Mouse (Mus musculus): Measurements from ENCODE around the gene Qrfp.
A peak's percentile ranks its signal among the peaks of the same experiment; 100 is the strongest.

Qrfp gene

DNA sequence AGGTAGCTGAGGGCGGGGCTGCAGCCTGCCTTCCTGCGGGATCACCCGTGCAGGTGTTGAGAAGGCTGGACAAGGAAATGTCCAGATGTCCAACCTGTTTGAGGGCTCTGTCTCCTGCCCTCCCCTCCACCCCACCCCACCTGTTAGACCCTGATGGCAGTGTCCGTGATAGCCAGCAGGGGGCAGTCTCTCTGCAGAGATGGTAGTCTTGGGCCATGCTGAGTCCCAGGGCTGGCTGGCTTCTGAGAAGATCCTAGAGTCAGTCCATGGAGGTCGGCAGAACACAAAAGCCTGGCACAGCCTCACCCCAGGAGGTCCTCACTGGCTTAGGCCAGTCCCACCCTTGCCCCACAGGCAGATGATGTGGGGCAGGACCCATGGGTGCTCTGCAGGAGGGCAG is 5.0 kb upstream of the Qrfp start:
- peak; percentile 37 to 68 for DNase-seq (ENCODE audit: low spot score in 2 of 2)

DNA sequence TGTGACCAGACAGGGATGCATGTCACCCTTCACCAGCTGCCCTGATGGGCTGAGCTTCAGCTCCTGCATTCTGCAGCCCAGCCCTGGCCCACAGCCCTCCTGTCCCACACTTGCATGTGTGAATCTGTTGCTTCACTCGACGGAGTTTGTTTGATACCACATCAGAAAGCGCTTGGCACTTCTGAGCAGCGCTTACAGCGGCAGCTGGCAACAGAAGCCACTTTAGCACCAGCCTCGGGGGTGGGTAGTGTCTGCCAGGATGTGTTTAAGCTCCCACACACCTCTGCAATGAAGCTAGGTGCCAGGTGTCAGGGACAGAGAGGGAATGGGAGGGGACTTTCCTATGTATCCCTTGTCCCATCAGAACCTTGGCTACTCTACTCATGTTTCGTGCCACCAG is 4.3 kb upstream of the Qrfp start:
- no peak for DNase-seq (ENCODE audit: low spot score in 2 of 2)

DNA sequence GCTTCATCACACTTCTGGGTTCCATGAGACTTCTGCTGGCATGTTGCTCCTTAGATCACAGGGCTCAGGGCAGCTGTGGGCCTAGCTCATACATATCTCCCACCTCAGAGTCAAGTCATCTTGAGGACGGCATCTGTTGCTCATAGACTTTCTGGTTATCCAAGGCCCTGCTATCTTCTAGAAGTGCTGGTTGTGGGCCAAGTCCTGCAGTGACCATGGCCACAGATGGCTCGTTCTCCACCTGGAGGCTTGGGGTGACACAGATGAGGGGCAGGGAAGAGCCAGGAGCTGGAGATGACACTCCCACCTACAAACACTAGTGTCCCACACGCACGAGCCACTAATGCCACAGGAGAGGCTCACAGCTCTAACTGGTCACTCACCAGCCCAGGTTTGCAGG is 3.3 kb upstream of the Qrfp start:
- no peak for DNase-seq (ENCODE audit: low spot score in 2 of 2)

- DNase-seq (ENCODE audit: low spot score in 2 of 2) = peak in 1 of 2 experiments; percentile 25
These were observed 942 bp upstream of the Qrfp start for GRCm38 (mm10) chr2:31811086-31811958.

DNA sequence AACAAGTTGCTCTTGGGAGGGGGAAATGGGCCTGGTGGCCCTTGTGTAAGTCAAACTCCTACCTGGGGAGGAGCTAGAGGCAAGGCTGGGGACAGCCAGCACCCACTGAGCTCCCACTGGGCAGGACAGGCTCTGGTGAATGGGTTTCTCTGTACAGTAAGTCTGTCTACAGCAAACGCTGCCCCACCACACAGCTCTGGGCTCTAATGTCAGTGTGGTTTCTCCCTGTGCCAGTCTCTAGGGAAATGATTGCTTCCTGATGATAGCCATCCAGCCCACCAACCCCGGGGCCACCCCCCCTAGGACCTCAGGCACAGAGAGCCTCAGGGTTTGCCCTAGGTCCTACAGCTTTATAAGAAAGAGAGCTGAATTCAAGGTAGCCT is 1.0 kb downstream of the Qrfp start:
- DNase-seq (ENCODE audit: low spot score in 2 of 2) = no peak

DNA sequence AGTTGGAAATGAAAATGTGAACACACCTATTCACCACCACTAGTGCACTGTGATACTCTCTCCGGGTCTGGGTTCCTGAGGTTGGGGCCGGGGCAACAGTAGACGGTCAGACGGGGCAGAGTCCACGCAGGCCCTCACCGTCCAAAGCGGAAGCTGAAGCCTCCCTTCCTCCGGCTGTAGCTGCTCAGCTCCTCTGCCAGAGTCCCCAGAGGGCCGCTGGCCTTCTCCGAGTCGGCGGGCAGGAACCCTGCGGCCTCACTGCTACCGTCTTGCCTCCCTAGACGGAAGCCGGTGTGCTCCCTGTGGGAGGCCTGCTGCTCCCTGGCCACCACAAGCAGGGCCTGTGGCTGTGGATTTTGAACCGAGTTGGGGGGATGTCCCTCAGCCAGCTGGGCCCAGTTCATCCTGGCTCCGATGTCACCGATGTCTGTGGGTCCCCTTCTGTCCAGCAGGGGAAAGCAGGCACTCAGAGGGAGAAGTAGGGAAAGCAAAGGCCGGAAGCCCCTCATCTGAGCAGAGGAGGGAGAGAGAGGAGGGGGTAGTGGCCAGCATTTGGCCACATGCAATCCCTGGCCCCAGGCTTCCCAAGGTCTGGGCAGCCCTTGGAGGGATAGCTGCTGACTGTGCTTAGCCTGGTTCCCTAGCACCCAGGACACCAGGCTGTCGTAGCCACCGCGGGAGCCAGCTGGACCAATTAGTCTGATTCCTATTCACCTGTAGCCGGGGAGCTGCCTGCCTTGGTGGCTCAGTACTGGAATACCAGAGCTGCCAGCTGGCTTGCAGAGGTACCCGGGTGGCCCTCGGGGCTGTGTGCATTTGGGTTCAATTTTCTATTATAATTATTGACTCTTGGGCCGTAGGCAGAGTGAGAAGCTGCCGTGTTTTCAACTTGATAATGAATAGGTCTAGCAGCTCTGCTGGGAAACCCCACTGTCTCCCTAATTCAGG is 1.7 kb downstream of the Qrfp start:
- DNase-seq (ENCODE audit: low spot score in 2 of 2) = no peak

GRCm38 (mm10) chr2:31806639-31807382 is 3.6 kb downstream of the Qrfp start:
- DNase-seq (ENCODE audit: low spot score in 2 of 2) = no peak

GRCm38 (mm10) chr2:31803480-31803879 is 6.9 kb downstream of the Qrfp start:
- DNase-seq (ENCODE audit: low spot score in 2 of 2) = no peak

- no peak for DNase-seq (ENCODE audit: low spot score in 2 of 2)
These were observed 7.6 kb downstream of the Qrfp start for GRCm38 (mm10) chr2:31802811-31803210.

GRCm38 (mm10) chr2:31801416-31801815 is 9.0 kb downstream of the Qrfp start:
- no peak for DNase-seq (ENCODE audit: low spot score in 2 of 2)

- DNase-seq (ENCODE audit: low spot score in 2 of 2) = no peak
These were observed 13.4 kb downstream of the Qrfp start for GRCm38 (mm10) chr2:31796943-31797342.

DNA sequence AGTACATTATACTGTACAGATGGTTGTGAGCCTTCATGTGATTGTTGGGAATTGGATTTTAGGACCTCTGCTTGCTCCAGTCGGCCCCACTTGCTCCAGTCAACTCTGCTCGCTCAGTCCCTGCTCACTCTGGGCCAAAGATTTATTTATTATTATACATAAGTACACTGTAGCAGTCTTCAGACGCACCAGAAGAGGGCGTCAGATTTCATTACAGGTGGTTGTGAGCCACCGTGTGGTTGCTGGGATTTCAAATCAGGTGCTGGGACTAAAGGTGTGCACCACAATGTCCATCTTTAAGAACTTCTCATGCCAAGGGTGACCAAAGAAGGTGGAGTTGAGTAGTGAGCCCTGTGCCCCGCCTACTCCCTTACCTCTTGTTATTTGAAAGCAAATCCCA is 17.8 kb downstream of the Qrfp start:
- no peak for DNase-seq (ENCODE audit: low spot score in 2 of 2)

DNA sequence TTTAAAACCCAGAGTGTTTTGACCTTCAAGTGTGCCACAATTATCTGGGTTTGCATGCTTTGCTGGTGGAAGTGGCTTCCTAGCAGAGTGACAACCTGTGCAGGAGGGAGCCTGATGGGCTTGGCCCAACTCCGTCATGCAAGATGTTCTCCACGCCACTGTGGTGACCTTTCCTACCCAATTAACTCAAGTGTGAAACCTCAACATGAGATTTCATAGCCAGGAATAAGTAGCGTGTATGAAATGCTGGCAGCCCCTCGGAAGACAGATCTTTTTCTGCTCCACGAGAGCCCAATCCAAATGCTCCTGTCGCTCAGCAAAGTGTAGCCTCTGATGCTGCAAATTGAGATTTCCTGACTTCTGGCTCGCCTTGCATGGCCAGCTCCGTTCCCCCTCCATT is 19.1 kb downstream of the Qrfp start:
- DNase-seq (ENCODE audit: low spot score in 2 of 2) = no peak

GRCm38 (mm10) chr2:31790728-31791251 is 19.6 kb downstream of the Qrfp start:
- DNase-seq (ENCODE audit: low spot score in 2 of 2) = no peak

- no peak for DNase-seq (ENCODE audit: low spot score in 2 of 2)
These were observed 21.2 kb downstream of the Qrfp start for GRCm38 (mm10) chr2:31789215-31789614.

DNA sequence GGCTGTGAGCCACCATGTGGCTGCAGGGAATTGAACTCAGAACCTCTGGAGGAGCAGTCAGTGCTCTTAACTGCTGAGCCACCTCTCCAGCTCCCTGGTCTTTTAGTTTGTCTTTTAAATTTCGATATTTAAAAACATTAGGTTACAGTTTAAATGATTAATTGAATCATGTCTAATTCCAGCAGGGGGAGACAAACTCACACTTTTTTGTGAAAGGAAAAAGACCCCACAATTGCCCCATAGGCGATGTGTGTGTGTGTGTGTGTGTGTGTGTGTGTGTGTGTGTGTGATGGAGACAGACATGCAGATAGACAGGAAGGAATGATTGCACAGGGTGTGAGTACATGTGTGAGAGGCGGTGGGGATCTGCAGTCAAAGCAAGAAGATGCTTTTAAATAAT is 22.2 kb downstream of the Qrfp start:
- no peak for DNase-seq (ENCODE audit: low spot score in 2 of 2)

- DNase-seq (ENCODE audit: low spot score in 2 of 2) = peak; percentile 57 to 74
These were observed 23.4 kb downstream of the Qrfp start for GRCm38 (mm10) chr2:31787029-31787428.

DNA sequence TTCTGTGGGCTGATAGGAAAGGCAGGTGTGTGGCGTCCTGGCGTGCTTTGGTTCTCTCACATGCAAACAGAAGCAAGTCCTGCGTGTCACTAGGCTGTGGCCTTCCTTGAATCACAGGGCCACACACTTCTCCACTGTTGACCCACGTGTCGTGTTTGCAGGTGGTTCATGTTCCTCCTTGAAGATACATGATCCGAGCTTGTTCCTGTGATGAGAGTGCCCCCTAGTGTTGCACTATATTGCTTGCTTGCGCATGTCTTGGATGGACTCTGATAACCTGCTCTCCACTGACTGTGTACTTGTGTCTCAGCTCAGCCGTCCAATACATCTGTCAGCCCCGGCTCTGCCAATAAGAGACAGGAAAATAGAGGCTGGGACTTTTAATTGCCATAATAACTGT is 25.3 kb downstream of the Qrfp start:
- DNase-seq (ENCODE audit: low spot score in 2 of 2) = peak; percentile 36 to 66

GRCm38 (mm10) chr2:31782958-31783602 is 27.3 kb downstream of the Qrfp start:
- no peak for DNase-seq (ENCODE audit: low spot score in 2 of 2)

- no peak for DNase-seq (ENCODE audit: low spot score in 2 of 2)
These were observed 31.1 kb downstream of the Qrfp start for GRCm38 (mm10) chr2:31779258-31779657.

GRCm38 (mm10) chr2:31776479-31776878 is 33.9 kb downstream of the Qrfp start:
- DNase-seq (ENCODE audit: low spot score in 2 of 2) = no peak

All from spleen, postnatal 14 days (tissue).